Mouse (Mus musculus): Measurements from ENCODE around the gene Gm4131. TPM values are rescaled to one million over a fixed set of nuclear protein-coding genes. Genes with fewer than 3 reads are reported as not detected.
A peak's percentile ranks its signal among the peaks of the same experiment; 100 is the strongest.

Gm4131 gene
- polyA plus RNA-seq, 1 experiment from 2014 or later, result not detected

GRCm38 (mm10) chr14:62570299-62570698, 3.6 kb upstream of the Gm4131 start:
- no peak overlapping the region for H3K27ac ChIP-seq
- H3K36me3 ChIP-seq, result no peaks in the 10 kb centered on the region
- H3K9ac ChIP-seq, result no peak overlapping the region
- no peak for ATAC-seq (ENCODE audit: low FRiP score, low read depth)
- H3K9me3 ChIP-seq, result no peaks in the 10 kb centered on the region
- no peaks in the 10 kb centered on the region for H3K4me1 ChIP-seq
- H3K4me2 ChIP-seq (replicated peaks), result no peak overlapping the region
- WGBS, result 42% methylated on average over 4 of the region's 4 CpGs
- H3K4me3 ChIP-seq, result no peak overlapping the region
- H3K27me3 ChIP-seq (replicated peaks), result no peaks in the 10 kb centered on the region

- H3K27ac ChIP-seq, result no peak overlapping the region
- H3K4me3 ChIP-seq, result no peak overlapping the region
- H3K9me3 ChIP-seq, result no peaks in the 10 kb centered on the region
- no peaks in the 10 kb centered on the region for H3K27me3 ChIP-seq (replicated peaks)
- H3K4me1 ChIP-seq, result no peaks in the 10 kb centered on the region
- no peaks in the 10 kb centered on the region for H3K36me3 ChIP-seq
- no peak overlapping the region for H3K4me2 ChIP-seq (replicated peaks)
- no peak overlapping the region for H3K9ac ChIP-seq
- ATAC-seq (ENCODE audit: low FRiP score, low read depth), result no peak
- WGBS, result 85% methylated on average over 5 of the region's 5 CpGs
Measured at GRCm38 (mm10) chr14:62569463-62569862, 2.7 kb upstream of the Gm4131 start.

- no peaks in the 10 kb centered on the region for H3K4me1 ChIP-seq
- no peaks in the 10 kb centered on the region for H3K9me3 ChIP-seq
- no peak overlapping the region for H3K9ac ChIP-seq
- WGBS, result 82% methylated on average over 7 of the region's 7 CpGs
- no peak overlapping the region for H3K4me3 ChIP-seq
- H3K36me3 ChIP-seq, result no peaks in the 10 kb centered on the region
- H3K27ac ChIP-seq, result no peak overlapping the region
- no peaks in the 10 kb centered on the region; the same call in 1 of the 2 replicates for H3K27me3 ChIP-seq (replicated peaks)
- no peak for ATAC-seq (ENCODE audit: low FRiP score, low read depth)
- H3K4me2 ChIP-seq (replicated peaks), result no peak overlapping the region
Measured at GRCm38 (mm10) chr14:62563679-62564078, 3.0 kb downstream of the Gm4131 start.

DNA sequence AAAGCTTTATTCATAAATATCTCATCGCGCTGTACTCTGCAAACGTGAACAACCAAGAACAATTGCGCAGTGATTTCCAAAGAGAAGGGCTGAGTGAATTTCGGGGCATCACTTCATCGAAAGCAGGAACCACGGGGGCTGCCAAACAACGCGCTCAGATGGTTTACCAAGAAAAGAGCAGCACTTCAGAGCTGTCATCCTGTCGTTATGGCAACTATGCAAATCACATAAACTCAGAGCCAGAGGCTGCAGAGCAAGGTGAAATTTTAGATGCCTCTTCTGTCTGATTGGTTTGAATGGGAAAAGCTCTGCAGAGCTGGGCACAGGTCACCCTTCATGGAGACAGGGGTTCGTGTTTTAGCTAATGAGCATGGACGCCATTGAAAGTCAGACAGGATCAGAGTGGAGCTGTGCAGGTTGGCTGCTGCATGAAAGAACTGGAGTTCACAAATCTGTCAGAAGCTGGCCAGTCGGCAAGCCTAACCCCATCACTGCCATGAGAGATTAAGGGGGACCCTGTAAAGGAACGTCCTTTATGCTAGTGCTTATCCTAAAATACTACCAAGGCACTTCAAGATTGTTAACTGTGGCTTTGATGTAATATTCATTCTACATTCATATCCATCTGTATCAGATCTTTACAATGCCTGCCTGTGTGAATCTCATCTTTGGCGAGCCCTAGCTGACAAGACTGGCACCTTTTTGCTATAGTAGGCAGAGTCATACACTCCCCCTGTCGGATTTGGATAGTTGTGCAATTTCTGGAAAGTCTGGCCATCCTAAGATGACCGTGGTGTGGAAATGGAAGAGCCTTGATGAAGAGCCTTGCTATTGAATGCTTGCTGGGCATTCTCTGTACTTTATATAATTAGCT, 4.6 kb downstream of the Gm4131 start:
- H3K4me3 ChIP-seq, result no peak overlapping the region
- WGBS, result 62% methylated on average over 17 of the region's 17 CpGs
- no peak for ATAC-seq (ENCODE audit: low FRiP score, low read depth)

GRCm38 (mm10) chr14:62557111-62557510, 9.6 kb downstream of the Gm4131 start:
- Histone ChIP-seq H3K4me2 (replicated peaks) (peak overlapping the region; percentile 91), H3K4me3 (no peak overlapping the region)

More for the DNA sequence above, 4.6 kb downstream of the Gm4131 start:
- Histone ChIP-seq H3K4me2 (replicated peaks) (no peak overlapping the region), H3K36me3 (no peaks in the 10 kb centered on the region), H3K9me3 (no peaks in the 10 kb centered on the region), H3K4me1 (no peaks in the 10 kb centered on the region), H3K27me3 (replicated peaks) (peaks cover 3% of the 10 kb centered on the region; the same call in 1 of the 2 replicates), H3K9ac (no peak overlapping the region), H3K27ac (no peak overlapping the region)

GRCm38 (mm10) chr14:62555840-62556810, 10.6 kb downstream of the Gm4131 start:
- H3K4me3 ChIP-seq, result peak overlapping the region; percentile 64
- peaks cover 9% of the 10 kb centered on the region for H3K4me1 ChIP-seq
- H3K9me3 ChIP-seq, result no peaks in the 10 kb centered on the region
- H3K27ac ChIP-seq, result no peak overlapping the region
- peak overlapping the region; percentile 91 for H3K4me2 ChIP-seq (replicated peaks)
- H3K36me3 ChIP-seq, result no peaks in the 10 kb centered on the region
- WGBS, result 9% methylated on average over 38 of the region's 38 CpGs
- peak; percentile 15; the same call in 1 of the 2 replicates for ATAC-seq (ENCODE audit: low FRiP score, low read depth)
- peaks cover 6% of the 10 kb centered on the region; the same call in 1 of the 2 replicates for H3K27me3 ChIP-seq (replicated peaks)
- H3K9ac ChIP-seq, result peak overlapping the region; percentile 75

More at GRCm38 (mm10) chr14:62557111-62557510, 9.6 kb downstream of the Gm4131 start:
- 85% methylated on average over 3 of the region's 3 CpGs for WGBS
- Histone ChIP-seq H3K36me3 (no peaks in the 10 kb centered on the region), H3K27ac (no peak overlapping the region), H3K4me1 (peaks cover 9% of the 10 kb centered on the region), H3K27me3 (replicated peaks) (peaks cover 6% of the 10 kb centered on the region; the same call in 1 of the 2 replicates), H3K9ac (no peak overlapping the region), H3K9me3 (no peaks in the 10 kb centered on the region)
- no peak for ATAC-seq (ENCODE audit: low FRiP score, low read depth)

DNA sequence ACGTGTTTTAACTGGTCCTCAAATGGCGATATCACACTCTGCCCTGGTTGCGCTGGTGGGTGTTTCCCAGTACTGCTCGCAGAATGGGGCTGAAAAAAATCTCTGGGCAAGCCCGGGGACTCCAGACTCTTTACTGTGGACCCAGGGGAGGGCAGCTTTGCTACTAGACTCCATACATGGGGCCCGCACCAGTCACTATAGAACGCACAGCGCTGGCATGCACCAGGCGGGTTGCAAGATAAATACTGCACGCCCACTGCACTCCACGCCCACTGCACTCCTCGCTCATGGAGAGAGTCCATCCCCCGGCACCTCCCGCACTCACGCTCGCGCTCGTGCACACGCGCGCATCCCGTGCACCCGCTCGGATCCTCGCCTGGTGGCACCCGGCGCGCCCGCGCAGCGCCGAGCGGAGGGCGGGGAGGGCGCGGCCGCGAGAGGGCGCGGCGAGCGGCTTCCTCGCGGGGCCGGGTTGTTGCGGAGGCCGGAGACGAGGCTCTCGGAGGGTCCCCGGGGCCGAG, 11.4 kb downstream of the Gm4131 start, which contains the start of gene Fam124a:
Gene Fam124a, plus strand, starts transcription at position 429 of the 521 bp plus-strand sequence.
- Histone ChIP-seq H3K4me1 (peaks cover 9% of the 10 kb centered on the region), H3K4me3 (peak within 1 kb of the TSS; percentile 64), H3K9me3 (no peaks in the 10 kb centered on the region), H3K4me2 (replicated peaks) (peak within 1 kb of the TSS; percentile 91), H3K36me3 (no peaks in the 10 kb centered on the region), H3K9ac (peak within 1 kb of the TSS; percentile 75), H3K27ac (no peak within 1 kb of the TSS), H3K27me3 (replicated peaks) (peaks cover 6% of the 10 kb centered on the region; the same call in 1 of the 2 replicates)
- ATAC-seq (ENCODE audit: low FRiP score, low read depth), result peak; percentile 92
- WGBS, result under 1% methylated on average over 51 of the region's 51 CpGs

DNA sequence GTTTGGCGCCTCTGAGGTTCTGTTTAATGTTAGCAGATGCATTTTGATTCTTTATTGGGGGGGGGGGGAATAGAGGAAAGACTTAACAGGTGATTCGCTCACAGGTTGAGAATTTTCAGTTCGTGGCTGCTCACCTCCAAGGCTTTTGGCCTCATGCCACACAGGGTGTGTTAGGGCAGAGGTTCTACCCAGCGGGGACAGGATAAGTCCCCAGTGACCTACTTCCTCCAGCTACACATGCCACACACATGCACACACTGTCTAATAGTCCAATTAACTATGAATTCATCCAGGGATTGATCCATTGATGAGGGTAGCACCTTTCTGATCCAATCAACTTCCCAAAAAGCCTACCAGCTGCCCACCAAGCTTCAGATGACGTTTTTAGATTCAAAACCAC, 12.9 kb downstream of the Gm4131 start:
- 83% methylated on average over 5 of the region's 5 CpGs for WGBS
- H3K9ac ChIP-seq, result no peak overlapping the region

DNA sequence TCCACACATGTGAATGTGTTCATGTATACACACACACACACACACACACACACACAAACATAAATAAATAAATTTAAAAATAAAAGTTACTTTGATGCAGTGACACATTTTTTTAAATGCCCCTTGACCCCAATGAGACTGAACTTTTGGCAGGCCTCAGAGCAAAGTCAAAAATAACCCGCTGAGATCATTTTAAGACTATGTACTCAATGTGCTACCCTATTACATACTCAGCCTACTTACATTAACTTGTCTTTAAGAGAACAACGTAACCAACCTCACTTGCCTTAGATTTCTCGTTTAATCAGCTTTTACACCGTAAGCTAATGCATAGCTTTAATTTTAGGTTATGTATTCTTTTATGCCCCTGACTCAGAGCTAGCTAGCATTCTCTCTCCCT, 13.9 kb downstream of the Gm4131 start:
- Histone ChIP-seq H3K9me3 (no peaks in the 10 kb centered on the region), H3K4me2 (replicated peaks) (no peak overlapping the region), H3K27me3 (replicated peaks) (peaks cover 4% of the 10 kb centered on the region; the same call in 1 of the 2 replicates), H3K9ac (no peak overlapping the region), H3K27ac (no peak overlapping the region), H3K4me1 (peaks cover 9% of the 10 kb centered on the region), H3K4me3 (no peak overlapping the region), H3K36me3 (no peaks in the 10 kb centered on the region)
- WGBS, result 92% methylated on average over 4 of the region's 4 CpGs
- no peak for ATAC-seq (ENCODE audit: low FRiP score, low read depth)

More for the DNA sequence above, 12.9 kb downstream of the Gm4131 start:
- Histone ChIP-seq H3K27me3 (replicated peaks) (peaks cover 6% of the 10 kb centered on the region; the same call in 1 of the 2 replicates), H3K9me3 (no peaks in the 10 kb centered on the region), H3K36me3 (no peaks in the 10 kb centered on the region), H3K4me3 (no peak overlapping the region), H3K4me2 (replicated peaks) (no peak overlapping the region), H3K27ac (no peak overlapping the region), H3K4me1 (peaks cover 9% of the 10 kb centered on the region)
- no peak for ATAC-seq (ENCODE audit: low FRiP score, low read depth)

- H3K4me2 ChIP-seq (replicated peaks), result no peak overlapping the region
- no peaks in the 10 kb centered on the region for H3K4me1 ChIP-seq
- H3K9ac ChIP-seq, result no peak overlapping the region
- H3K27ac ChIP-seq, result no peak overlapping the region
- no peaks in the 10 kb centered on the region for H3K9me3 ChIP-seq
- H3K36me3 ChIP-seq, result no peaks in the 10 kb centered on the region
- 37% methylated on average over 4 of the region's 4 CpGs for WGBS
- no peak for ATAC-seq (ENCODE audit: low FRiP score, low read depth)
- no peak overlapping the region for H3K4me3 ChIP-seq
- peaks cover 3% of the 10 kb centered on the region; the same call in 1 of the 2 replicates for H3K27me3 ChIP-seq (replicated peaks)
Measured at GRCm38 (mm10) chr14:62550121-62550520, 16.6 kb downstream of the Gm4131 start.

- Histone ChIP-seq H3K27me3 (replicated peaks) (no peaks in the 10 kb centered on the region), H3K27ac (no peak overlapping the region), H3K4me2 (replicated peaks) (no peak overlapping the region), H3K9ac (no peak overlapping the region), H3K9me3 (no peaks in the 10 kb centered on the region), H3K36me3 (no peaks in the 10 kb centered on the region), H3K4me1 (no peaks in the 10 kb centered on the region), H3K4me3 (no peak overlapping the region)
- no peak for ATAC-seq (ENCODE audit: low FRiP score, low read depth)
- 28% methylated on average over 4 of the region's 4 CpGs for WGBS
Measured at GRCm38 (mm10) chr14:62546746-62547145, 20.0 kb downstream of the Gm4131 start.
